In genomic region chr6:56616228-56616981, GRCm38 (mm10) we compare ENCODE assay signal across 9 mouse cellular contexts. TPM values are rescaled to one million over a fixed set of nuclear protein-coding genes. Genes with fewer than 3 reads are reported as not detected.
DNase-seq lines count a peak whose midpoint lies in the region; ATAC-seq lines count a peak whose summit lies in the region.
"Had no signal": no experiment of that assay in that cellular context is flagged by ENCODE, and none has a peak within 500 bp of the region (broad histone marks: within the 10 kb centered on the region; RNA-seq: fewer than 3 reads in every experiment).

No protein-coding gene starts in this region.

- WGBS in heart, embryonic 16.5 days, result 50% methylated on average over 10 of the region's 10 CpGs
- 49% methylated on average over 9 of the region's 10 CpGs for WGBS in embryonic facial prominence, embryonic 14.5 days
- 53% methylated on average over 10 of the region's 10 CpGs for WGBS in intestine, embryonic 16.5 days
- 50% methylated on average over 10 of the region's 10 CpGs for WGBS in midbrain, embryonic 12.5 days

- H3K4me3 ChIP-seq in heart, embryonic 16.5 days (ENCODE audit: low read length), result no peak overlapping the region
- H3K4me3 ChIP-seq in embryonic facial prominence, embryonic 14.5 days (ENCODE audit: low read depth, low read length), result no peak overlapping the region
- H3K4me3 ChIP-seq in intestine, embryonic 16.5 days (ENCODE audit: low read length), result no peak overlapping the region
- H3K4me3 ChIP-seq in midbrain, embryonic 12.5 days, result no peak overlapping the region

- no peak overlapping the region for H3K4me2 ChIP-seq in heart, embryonic 16.5 days (ENCODE audit: low read depth, low read length)
- peak overlapping the region; percentile 29; the same call in 1 of the 2 replicates for H3K4me2 ChIP-seq in embryonic facial prominence, embryonic 14.5 days (ENCODE audit: low read depth, low read length)
- no peak overlapping the region for H3K4me2 ChIP-seq in intestine, embryonic 16.5 days (ENCODE audit: low read depth, low read length)
- H3K4me2 ChIP-seq in midbrain, embryonic 12.5 days (replicated peaks), result no peak overlapping the region

- H3K9ac ChIP-seq in heart, embryonic 16.5 days (ENCODE audit: low read length), result no peak overlapping the region
- H3K9ac ChIP-seq in embryonic facial prominence, embryonic 14.5 days (ENCODE audit: low read depth, low read length), result no peak overlapping the region
- no peak overlapping the region for H3K9ac ChIP-seq in intestine, embryonic 16.5 days (ENCODE audit: low read depth, low read length)
- H3K9ac ChIP-seq in midbrain, embryonic 12.5 days (replicated peaks), result no peak overlapping the region

- peaks cover 9% of the 10 kb centered on the region for H3K4me1 ChIP-seq in heart, embryonic 16.5 days (ENCODE audit: control insufficient read depth, insufficient read depth, low read length)
- H3K4me1 ChIP-seq in embryonic facial prominence, embryonic 14.5 days (ENCODE audit: control insufficient read depth, insufficient read depth, low read length), result peaks cover 10% of the 10 kb centered on the region
- peaks cover 9% of the 10 kb centered on the region for H3K4me1 ChIP-seq in intestine, embryonic 16.5 days (ENCODE audit: control insufficient read depth, insufficient read depth, low read length)
- H3K4me1 ChIP-seq in midbrain, embryonic 12.5 days, result peaks cover 19% of the 10 kb centered on the region

- no peaks in the 10 kb centered on the region for H3K9me3 ChIP-seq in heart, embryonic 16.5 days (replicated peaks; ENCODE audit: control insufficient read depth, low read length)
- H3K9me3 ChIP-seq in embryonic facial prominence, embryonic 14.5 days (ENCODE audit: control insufficient read depth, low read length), result no peaks in the 10 kb centered on the region
- no peaks in the 10 kb centered on the region for H3K9me3 ChIP-seq in intestine, embryonic 16.5 days (ENCODE audit: control insufficient read depth, low read length)
- H3K9me3 ChIP-seq in midbrain, embryonic 12.5 days, result no peaks in the 10 kb centered on the region

- peak overlapping the region; percentile 71 for H3K27ac ChIP-seq in heart, embryonic 16.5 days (ENCODE audit: low read length)
- H3K27ac ChIP-seq in embryonic facial prominence, embryonic 14.5 days (replicated peaks; ENCODE audit: low read depth, low read length), result peak overlapping the region; percentile 75
- peak overlapping the region; percentile 38 for H3K27ac ChIP-seq in intestine, embryonic 16.5 days (ENCODE audit: low read length)
- peak overlapping the region; percentile 54 for H3K27ac ChIP-seq in midbrain, embryonic 12.5 days (replicated peaks)

- no peaks in the 10 kb centered on the region for H3K36me3 ChIP-seq in heart, embryonic 16.5 days (ENCODE audit: control insufficient read depth, insufficient read depth)
- H3K36me3 ChIP-seq in embryonic facial prominence, embryonic 14.5 days (ENCODE audit: control insufficient read depth, insufficient read depth, low read length), result no peaks in the 10 kb centered on the region
- H3K36me3 ChIP-seq in intestine, embryonic 16.5 days (ENCODE audit: control insufficient read depth, insufficient read depth, low read length), result no peaks in the 10 kb centered on the region
- no peaks in the 10 kb centered on the region for H3K36me3 ChIP-seq in midbrain, embryonic 12.5 days

- intact Hi-C loops in heart, postnatal 10 days (cut with DNase I), result no loop called here
- intact Hi-C loops in left cerebral cortex, postnatal 10 days (cut with DNase I), result no loop called here

- ATAC-seq in heart, embryonic 16.5 days (replicated peaks; ENCODE audit: extremely low read depth, insufficient read depth, low FRiP score), result no peak; the same call in 1 of the 2 replicates
- ATAC-seq in embryonic facial prominence, embryonic 14.5 days (ENCODE audit: low read depth), result peak; percentile 42; the same call in 1 of the 2 replicates
- ATAC-seq in intestine, embryonic 16.5 days, result peak; percentile 59
- ATAC-seq in midbrain, embryonic 12.5 days (ENCODE audit: low FRiP score, low read depth), result peak; percentile 39

- no peaks in the 10 kb centered on the region for H3K27me3 ChIP-seq in heart, embryonic 16.5 days (ENCODE audit: control insufficient read depth, insufficient read depth, low read length)
- no peaks in the 10 kb centered on the region for H3K27me3 ChIP-seq in embryonic facial prominence, embryonic 14.5 days (replicated peaks; ENCODE audit: control insufficient read depth, insufficient read depth, low read length)
- H3K27me3 ChIP-seq in intestine, embryonic 16.5 days (replicated peaks; ENCODE audit: control insufficient read depth, insufficient read depth, low read length), result no peaks in the 10 kb centered on the region
- H3K27me3 ChIP-seq in midbrain, embryonic 12.5 days, result no peaks in the 10 kb centered on the region

- DNase-seq in heart, postnatal 10 days, result no peak
- DNase-seq in embryonic facial prominence, embryonic 14.5 days (ENCODE audit: low spot score), result peak; percentile 24
- DNase-seq in MN1 (ENCODE audit: low spot score), result no peak
- no peak for DNase-seq in frontal cortex, postnatal 14 days (ENCODE audit: low spot score in 2 of 2)
- no peak for DNase-seq in left cerebral cortex, postnatal 10 days (ENCODE audit: extremely low spot score in 1 of 2, low spot score in 2 of 2)
- DNase-seq: adrenal gland, postnatal 14 days had no signal

RNA-seq across cellular contexts. Expression of gene Pde1c, which starts 47.5 kb away (rescaled TPM):
- 12.7 and 14.0 TPM in 2 replicates for polyA plus RNA-seq in heart, embryonic 16.5 days (2015; fragmentation: Nextera tagmentation; extraction: Ambion mirVana)
- total RNA-seq in heart, postnatal 10 days (2021), result 10 to 100 TPM; 93.8 to 96.8 TPM
- 4.2 and 5.1 TPM in 2 replicates for polyA plus RNA-seq in embryonic facial prominence, embryonic 14.5 days (2014; fragmentation: Nextera tagmentation; extraction: Ambion mirVana)
- polyA plus RNA-seq in intestine, embryonic 16.5 days (2015; fragmentation: Nextera tagmentation; extraction: Ambion mirVana), result 1.5 TPM in 2 replicates
- polyA plus RNA-seq in midbrain, embryonic 12.5 days (2016; fragmentation: Nextera tagmentation; extraction: Ambion mirVana), result 7.0 and 7.4 TPM in 2 replicates
- total RNA-seq in left cerebral cortex, postnatal 10 days (2021), result 1 to 10 TPM; 4.1 to 4.2 TPM
